Comparison of ENCODE assay signal across 9 mouse cellular contexts in the genomic region with DNA sequence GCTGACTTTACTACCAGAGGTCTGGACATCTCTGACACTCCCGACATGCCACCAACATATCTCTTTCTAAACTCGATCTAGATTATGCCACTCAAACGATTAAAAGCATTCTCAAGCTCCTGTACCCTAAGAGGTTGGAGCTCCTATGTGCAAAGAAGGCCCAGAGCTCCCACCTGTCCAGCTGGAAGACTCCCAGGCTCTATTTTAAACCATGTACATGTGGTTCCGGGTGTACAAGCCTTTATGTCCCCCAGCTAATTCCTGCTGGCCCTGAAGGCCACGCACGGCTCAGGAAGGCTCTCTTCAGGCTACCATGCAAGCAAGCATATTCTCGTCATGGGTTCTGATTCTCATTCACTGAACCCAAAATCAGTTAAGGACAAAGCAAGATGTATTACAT. TPM values are rescaled to one million over a fixed set of nuclear protein-coding genes. Genes with fewer than 3 reads are reported as not detected.
DNase-seq lines count a peak whose midpoint lies in the region; ATAC-seq and TF ChIP-seq lines count a peak whose summit lies in the region.
"Had no signal": no experiment of that assay in that cellular context is flagged by ENCODE, and none has a peak within 500 bp of the region (broad histone marks: within the 10 kb centered on the region; RNA-seq: fewer than 3 reads in every experiment).

No protein-coding gene starts in this region.

- intact Hi-C loops in heart, postnatal 25 days (cut with DNase I), result no loop called here

- H3K4me3 ChIP-seq in cortical plate, adult 2 months (ENCODE audit: insufficient read depth, low read length), result peak overlapping the region; percentile 93; the same call in 1 of the 2 replicates
- peak overlapping the region; percentile 93 for H3K4me3 ChIP-seq in heart, embryonic 16.5 days (ENCODE audit: low read length)
- no peak overlapping the region for H3K4me3 ChIP-seq in liver, postnatal 0 days (ENCODE audit: low read depth, low read length)

- H3K4me2 ChIP-seq in heart, embryonic 16.5 days (ENCODE audit: low read depth, low read length), result peak overlapping the region; percentile 92
- H3K4me2 ChIP-seq in liver, postnatal 0 days (ENCODE audit: low read depth, low read length), result peak overlapping the region; percentile 98

- no peak overlapping the region for H3K27ac ChIP-seq in cortical plate, adult 2 months (ENCODE audit: insufficient read depth, low read length)
- peak overlapping the region; percentile 100 for H3K27ac ChIP-seq in heart, embryonic 16.5 days (ENCODE audit: low read length)
- H3K27ac ChIP-seq in liver, postnatal 0 days (ENCODE audit: low read depth), result no peak overlapping the region

- no peaks in the 10 kb centered on the region for H3K9me3 ChIP-seq in heart, embryonic 16.5 days (replicated peaks; ENCODE audit: control insufficient read depth, low read length)
- no peaks in the 10 kb centered on the region for H3K9me3 ChIP-seq in liver, postnatal 0 days (ENCODE audit: low read length)

- H3K4me1 ChIP-seq in cortical plate, adult 2 months (ENCODE audit: control insufficient read depth, insufficient read depth, low read length), result peaks cover 9% of the 10 kb centered on the region; the same call in 1 of the 2 replicates
- H3K4me1 ChIP-seq in heart, embryonic 16.5 days (ENCODE audit: control insufficient read depth, insufficient read depth, low read length), result peaks cover 48% of the 10 kb centered on the region
- H3K4me1 ChIP-seq in liver, postnatal 0 days (ENCODE audit: insufficient read depth), result peaks cover 13% of the 10 kb centered on the region

- WGBS in heart, embryonic 16.5 days, result 42% methylated on average over 7 of the region's 7 CpGs
- WGBS in liver, postnatal 0 days (ENCODE audit: insufficient replicate concordance), result 68% methylated on average over 7 of the region's 7 CpGs

- no peak for TF ChIP-seq POLR2A in cortical plate, adult 2 months (IDR thresholded peaks at IDR 0.05; ENCODE audit: extremely low read depth, insufficient read depth, low read length)

- TF ChIP-seq CTCF in cortical plate, adult 2 months (IDR thresholded peaks at IDR 0.05; ENCODE audit: extremely low read depth, insufficient read depth, low read length), result no peak
- TF ChIP-seq CTCF in liver, postnatal 0 days (IDR thresholded peaks at IDR 0.05; ENCODE audit: low read depth), result no peak

- no peaks in the 10 kb centered on the region for H3K27me3 ChIP-seq in heart, embryonic 16.5 days (ENCODE audit: control insufficient read depth, insufficient read depth, low read length)
- H3K27me3 ChIP-seq in liver, postnatal 0 days (ENCODE audit: insufficient read depth, low read length), result no peaks in the 10 kb centered on the region

- ATAC-seq in heart, embryonic 16.5 days (replicated peaks; ENCODE audit: extremely low read depth, insufficient read depth, low FRiP score), result no peak
- ATAC-seq in liver, postnatal 0 days, result no peak

- TF ChIP-seq EP300 in liver, postnatal 0 days (IDR thresholded peaks at IDR 0.05; ENCODE audit: low read depth), result no peak

- H3K9ac ChIP-seq in heart, embryonic 16.5 days (ENCODE audit: low read length), result peak overlapping the region; percentile 96
- H3K9ac ChIP-seq in liver, postnatal 0 days (replicated peaks), result no peak overlapping the region; the same call in 1 of the 2 replicates

- H3K36me3 ChIP-seq in heart, embryonic 16.5 days (ENCODE audit: control insufficient read depth, insufficient read depth), result no peaks in the 10 kb centered on the region
- no peaks in the 10 kb centered on the region for H3K36me3 ChIP-seq in liver, postnatal 0 days (replicated peaks; ENCODE audit: insufficient read depth, low read length)

- peak; percentile 94 for DNase-seq in heart, adult 11 months
- no peak for DNase-seq in heart, postnatal 25 days (ENCODE audit: low spot score)
- no peak for DNase-seq in liver, postnatal 0 days
- no peak for DNase-seq in B cell, adult 2 months
- DNase-seq in left cerebral cortex, adult 9 months (ENCODE audit: low spot score in 2 of 2), result no peak
- DNase-seq in left cerebral cortex, adult 18-20 months (ENCODE audit: low spot score in 2 of 2), result no peak
- DNase-seq: adrenal gland, postnatal 10 days had no signal

RNA-seq across cellular contexts. Expression of a gene that starts 1.9 kb away (rescaled TPM):
- total RNA-seq in heart, postnatal 25 days (2021), result 100 to 1,000 TPM; 328 to 348 TPM
- polyA plus RNA-seq in cortical plate, adult 2 months (2012; rRNA removed), result 31.2 and 33.5 TPM in 2 replicates
- 136 and 145 TPM in 2 replicates for polyA plus RNA-seq in heart, embryonic 16.5 days (2015; fragmentation: Nextera tagmentation; extraction: Ambion mirVana)
- polyA plus RNA-seq in liver, postnatal 0 days (2015; fragmentation: Nextera tagmentation; extraction: Ambion mirVana), result 20.0 and 20.8 TPM in 2 replicates
- total RNA-seq in left cerebral cortex, adult 18-20 months (2021), result 10 to 100 TPM; 79.2 to 85.8 TPM

RNA-seq across cellular contexts. Expression of a gene that starts 28.4 kb away (rescaled TPM):
- 10 to 100 TPM; 20.3 to 24.2 TPM for total RNA-seq in heart, postnatal 25 days (2021)
- 101 and 102 TPM in 2 replicates for polyA plus RNA-seq in cortical plate, adult 2 months (2012; rRNA removed)
- 23.7 and 26.9 TPM in 2 replicates for polyA plus RNA-seq in heart, embryonic 16.5 days (2015; fragmentation: Nextera tagmentation; extraction: Ambion mirVana)
- polyA plus RNA-seq in liver, postnatal 0 days (2015; fragmentation: Nextera tagmentation; extraction: Ambion mirVana), result 7.7 and 9.5 TPM in 2 replicates
- total RNA-seq in left cerebral cortex, adult 18-20 months (2021), result 100 to 1,000 TPM; 140 to 145 TPM

RNA-seq across cellular contexts. Expression of a gene that starts 34.8 kb away (rescaled TPM):
- total RNA-seq in heart, postnatal 25 days (2021), result 1 to 10 TPM; 4.9 to 6.6 TPM
- polyA plus RNA-seq in cortical plate, adult 2 months (2012; rRNA removed), result 54.1 and 55.0 TPM in 2 replicates
- 8.1 and 8.7 TPM in 2 replicates for polyA plus RNA-seq in heart, embryonic 16.5 days (2015; fragmentation: Nextera tagmentation; extraction: Ambion mirVana)
- polyA plus RNA-seq in liver, postnatal 0 days (2015; fragmentation: Nextera tagmentation; extraction: Ambion mirVana), result 10.9 and 13.5 TPM in 2 replicates
- total RNA-seq in left cerebral cortex, adult 18-20 months (2021), result 10 to 100 TPM; 29.8 to 32.8 TPM

RNA-seq across cellular contexts. Expression of a gene that starts 44.1 kb away (rescaled TPM):
- total RNA-seq in heart, postnatal 25 days (2021), result 100 to 1,000 TPM; 225 to 248 TPM
- 167 and 176 TPM in 2 replicates for polyA plus RNA-seq in cortical plate, adult 2 months (2012; rRNA removed)
- 372 and 444 TPM in 2 replicates for polyA plus RNA-seq in heart, embryonic 16.5 days (2015; fragmentation: Nextera tagmentation; extraction: Ambion mirVana)
- polyA plus RNA-seq in liver, postnatal 0 days (2015; fragmentation: Nextera tagmentation; extraction: Ambion mirVana), result 163 and 165 TPM in 2 replicates
- total RNA-seq in left cerebral cortex, adult 18-20 months (2021), result 100 to 1,000 TPM; 159 to 170 TPM

RNA-seq across cellular contexts. Expression of a gene that starts 44.1 kb away (rescaled TPM):
- 10 to 100 TPM; 39.2 to 47.2 TPM for total RNA-seq in heart, postnatal 25 days (2021)
- polyA plus RNA-seq in cortical plate, adult 2 months (2012; rRNA removed), result 53.0 and 55.6 TPM in 2 replicates
- 32.5 and 34.2 TPM in 2 replicates for polyA plus RNA-seq in heart, embryonic 16.5 days (2015; fragmentation: Nextera tagmentation; extraction: Ambion mirVana)
- polyA plus RNA-seq in liver, postnatal 0 days (2015; fragmentation: Nextera tagmentation; extraction: Ambion mirVana), result 14.8 and 16.3 TPM in 2 replicates
- total RNA-seq in left cerebral cortex, adult 18-20 months (2021), result 10 to 100 TPM; 30.3 to 32.0 TPM
